Mouse (Mus musculus) lung, postnatal 0 days (tissue): ENCODE data around the gene Bik. TPM values are rescaled to one million over a fixed set of nuclear protein-coding genes. Genes with fewer than 3 reads are reported as not detected.
A peak's percentile ranks its signal among the peaks of the same experiment; 100 is the strongest.

Experiments used
- ATAC-seq: fragments of 200-750 bp; cut with Nextera tagmentation; 2 replicates; pipeline ENCODE4 v1.8.0; 2017; ENCODE audit warnings: moderate library complexity
- DNase-seq: peaks from one replicate; pipeline ENCODE4 v3.0.0-alpha.2; 2016; ENCODE audit warnings: low spot score
- H3K27ac ChIP-seq: fragments of 300-500 bp; sonication (generic); 2 replicates; pipeline ENCODE4 v1.5.1; 2014; ENCODE audit warnings: antibody characterized with exemption, mild to moderate bottlenecking, low read length, mixed read lengths
- H3K27me3 ChIP-seq: fragments of 300-500 bp; sonication (generic); replicated peaks from 2 replicates; pipeline ENCODE4 v1.6.1; 2014; ENCODE audit warnings: low read length, mixed read lengths; ENCODE audit not compliant: insufficient read depth
- H3K36me3 ChIP-seq: fragments of 300-500 bp; sonication (generic); 2 replicates; pipeline ENCODE4 v1.6.1; 2014; ENCODE audit warnings: low read length, mixed read lengths; ENCODE audit not compliant: insufficient read depth
- H3K4me1 ChIP-seq: fragments of 300-500 bp; sonication (generic); 2 replicates; pipeline ENCODE4 v1.6.1; 2014; ENCODE audit warnings: antibody characterized with exemption, low read depth, low read length, mixed read lengths; ENCODE audit not compliant: insufficient read depth
- H3K4me2 ChIP-seq: fragments of 300-500 bp; sonication (generic); replicated peaks from 2 replicates; pipeline ENCODE4 v1.6.1; 2014; ENCODE audit warnings: low read depth, mild to moderate bottlenecking, low read length, moderate library complexity, mixed read lengths
- H3K4me3 ChIP-seq: fragments of 300-500 bp; sonication (generic); 2 replicates; pipeline ENCODE4 v1.5.1; 2014; ENCODE audit warnings: low read depth, low read length
- H3K9ac ChIP-seq: fragments of 300-500 bp; sonication (generic); replicated peaks from 2 replicates; pipeline ENCODE4 v1.6.1; 2014; ENCODE audit warnings: low read depth, mild to moderate bottlenecking
- H3K9me3 ChIP-seq: fragments of 300-500 bp; sonication (generic); 2 replicates; pipeline ENCODE4 v1.6.1; 2016; ENCODE audit warnings: low read length, mixed read lengths
- CTCF ChIP-seq: IDR thresholded peaks from 2 replicates; pipeline ENCODE4 v1.5.1; 2016; ENCODE audit warnings: antibody characterized with exemption, mild to moderate bottlenecking
- EP300 ChIP-seq: IDR thresholded peaks from 2 replicates; pipeline ENCODE4 v1.6.1; 2016; ENCODE audit warnings: antibody characterized with exemption, mild to moderate bottlenecking, control low read depth
- WGBS: fragments of 180-500 bp; shearing (Covaris S2); extraction: QIAGEN DNeasy Blood & Tissue Kit; methylation state at CpG from one replicate; pipeline ENCODE4 v1.1.7; 2014; 5-methylcytosine and 5-hydroxymethylcytosine counted together
- polyA plus RNA-seq: library from polyadenylated mRNA; unstranded; fragments of >200 nt; fragmentation: Nextera tagmentation; extraction: Ambion mirVana; gene quantifications from 2 replicates; pipeline ENCODE4 v1.2.1, GENCODE M21; 2015

The Bik gene
- polyA plus RNA-seq, 1 experiment from 2014 or later, result 33.8 TPM

DNA sequence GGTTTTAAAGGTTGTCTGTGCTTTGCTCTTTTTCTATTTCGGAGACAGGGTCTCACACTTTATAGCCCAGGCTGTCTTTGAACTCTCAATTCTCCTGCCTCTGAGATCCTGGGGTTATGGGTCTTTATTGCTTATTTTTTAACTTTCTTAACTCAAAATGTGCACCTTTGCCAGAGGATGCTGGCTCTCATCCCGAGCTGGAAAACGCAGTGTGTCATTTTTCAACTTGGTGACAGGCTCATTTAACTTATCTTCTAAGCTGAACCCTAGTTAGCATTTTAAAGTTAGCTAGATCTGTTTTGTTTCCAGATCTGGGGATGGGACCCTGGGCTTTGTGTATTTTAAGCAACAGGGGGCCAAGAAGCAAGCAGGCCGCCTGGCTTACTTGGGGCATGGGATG lies 2.2 kb downstream of the Bik start:
- Histone ChIP-seq H3K27ac (peak overlapping the region; percentile 85), H3K4me3 (no peak overlapping the region), H3K4me1 (peaks cover 29% of the 10 kb centered on the region), H3K9ac (no peak overlapping the region), H3K9me3 (no peaks in the 10 kb centered on the region), H3K27me3 (0 out of 2 replicates have a peak, but pooled peaks cover 4% of the 10 kb centered on the region), H3K36me3 (no peaks in the 10 kb centered on the region), H3K4me2 (no peak overlapping the region)
- TF ChIP-seq CTCF, result no peak
- TF ChIP-seq EP300, result no peak
- DNase-seq, result no peak
- ATAC-seq, result no peak
- WGBS, result 65% methylated on average over 4 of the region's 4 CpGs

GRCm38 (mm10) chr15:83529765-83530164 lies 3.1 kb downstream of the Bik start:
- no peaks in the 10 kb centered on the region for H3K9me3 ChIP-seq
- ATAC-seq (peak; percentile 22; the same call in 1 of the 2 replicates), DNase-seq (peak; percentile 53)
- H3K36me3 ChIP-seq, result no peaks in the 10 kb centered on the region
- TF ChIP-seq CTCF, result no peak
- TF ChIP-seq EP300, result no peak
- no peak overlapping the region for H3K4me3 ChIP-seq
- H3K27ac ChIP-seq, result peak overlapping the region; percentile 85
- 55% methylated on average over 5 of the region's 5 CpGs for WGBS
- no peak overlapping the region for H3K4me2 ChIP-seq
- H3K4me1 ChIP-seq, result peaks cover 29% of the 10 kb centered on the region
- H3K27me3 ChIP-seq, result 0 out of 2 replicates have a peak, but pooled peaks cover 4% of the 10 kb centered on the region
- H3K9ac ChIP-seq, result no peak overlapping the region

GRCm38 (mm10) chr15:83530233-83530632 lies 3.6 kb downstream of the Bik start:
- Histone ChIP-seq H3K9ac (no peak overlapping the region), H3K4me3 (no peak overlapping the region), H3K36me3 (no peaks in the 10 kb centered on the region), H3K27me3 (0 out of 2 replicates have a peak, but pooled peaks cover 4% of the 10 kb centered on the region), H3K9me3 (no peaks in the 10 kb centered on the region), H3K4me2 (no peak overlapping the region), H3K4me1 (peaks cover 29% of the 10 kb centered on the region), H3K27ac (peak overlapping the region; percentile 85)
- ATAC-seq, result peak; percentile 87
- TF ChIP-seq CTCF, result peak; percentile 9; the same call in 1 of the 2 replicates
- TF ChIP-seq EP300, result peak; percentile 73
- DNase-seq, result peak; percentile 84
- WGBS, result 31% methylated on average over 9 of the region's 9 CpGs

DNA sequence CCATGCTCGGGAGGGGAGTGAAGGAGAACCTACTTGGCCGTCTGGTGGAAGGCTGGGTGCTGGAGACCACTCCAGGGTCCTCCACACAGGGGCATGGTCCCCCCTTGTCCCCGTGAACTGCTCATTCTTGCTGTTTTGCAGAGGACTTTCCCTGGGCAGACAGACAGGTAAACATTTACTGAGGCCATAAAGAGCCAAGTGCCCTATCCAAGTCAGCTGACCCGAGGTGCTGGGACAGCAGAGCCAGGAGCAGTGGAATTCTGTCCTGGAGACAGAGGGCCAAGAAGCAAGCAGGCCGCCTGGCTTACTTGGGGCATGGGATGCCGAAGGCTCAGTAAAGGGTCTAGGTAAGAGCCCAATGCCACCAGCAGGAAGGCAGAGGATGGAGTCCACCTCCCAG lies 4.0 kb downstream of the Bik start:
- Histone ChIP-seq H3K27me3 (0 out of 2 replicates have a peak, but pooled peaks cover 4% of the 10 kb centered on the region), H3K9me3 (no peaks in the 10 kb centered on the region), H3K4me2 (no peak overlapping the region), H3K4me1 (peaks cover 29% of the 10 kb centered on the region), H3K36me3 (no peaks in the 10 kb centered on the region), H3K9ac (no peak overlapping the region), H3K4me3 (no peak overlapping the region), H3K27ac (peak overlapping the region; percentile 85)
- WGBS, result 40% methylated on average over 6 of the region's 6 CpGs
- DNase-seq (no peak), ATAC-seq (no peak)
- TF ChIP-seq CTCF, result no peak
- no peak for TF ChIP-seq EP300

GRCm38 (mm10) chr15:83531961-83532469 lies 5.4 kb downstream of the Bik start:
- Histone ChIP-seq H3K36me3 (no peaks in the 10 kb centered on the region), H3K27me3 (0 out of 2 replicates have a peak, but pooled peaks cover 4% of the 10 kb centered on the region)

DNA sequence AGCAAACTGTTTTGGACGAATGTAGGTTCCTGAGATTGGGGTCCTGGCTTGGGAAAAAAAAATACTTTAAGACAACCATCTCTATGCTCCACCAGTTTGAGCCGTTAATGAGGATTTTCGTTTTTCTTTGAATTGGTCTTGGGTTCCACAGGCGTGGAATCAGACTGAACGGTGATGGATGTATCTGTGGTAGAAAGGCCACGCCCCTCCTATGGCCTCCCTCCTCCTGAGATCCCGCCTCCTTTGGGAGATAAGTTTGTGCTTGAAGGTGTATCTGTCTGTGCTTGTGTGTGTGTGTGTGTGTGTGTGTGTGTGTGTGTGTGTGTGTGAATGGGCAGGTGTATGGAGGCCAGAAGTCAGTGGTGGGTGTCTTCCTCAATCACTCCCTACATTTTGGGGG lies 5.9 kb downstream of the Bik start:
- no peak for TF ChIP-seq EP300
- no peak for TF ChIP-seq CTCF
- H3K27ac ChIP-seq, result no peak overlapping the region
- WGBS, result 72% methylated on average over 7 of the region's 7 CpGs

More at GRCm38 (mm10) chr15:83531961-83532469, 5.4 kb downstream of the Bik start:
- Histone ChIP-seq H3K4me1 (peaks cover 29% of the 10 kb centered on the region), H3K27ac (0 out of 2 replicates have a peak overlapping the region, but pooled peaks have one; percentile 85), H3K4me3 (no peak overlapping the region), H3K4me2 (no peak overlapping the region), H3K9ac (no peak overlapping the region), H3K9me3 (no peaks in the 10 kb centered on the region)
- 80% methylated on average over 5 of the region's 5 CpGs for WGBS
- TF ChIP-seq EP300 (no peak), CTCF (peak; percentile 64)
- DNase-seq (no peak), ATAC-seq (no peak)

More for the DNA sequence above, 5.9 kb downstream of the Bik start:
- Histone ChIP-seq H3K36me3 (no peaks in the 10 kb centered on the region), H3K9ac (no peak overlapping the region), H3K9me3 (no peaks in the 10 kb centered on the region), H3K4me3 (no peak overlapping the region), H3K27me3 (no peaks in the 10 kb centered on the region), H3K4me2 (no peak overlapping the region), H3K4me1 (peaks cover 29% of the 10 kb centered on the region)
- DNase-seq (no peak), ATAC-seq (no peak)
